Mouse (Mus musculus) CD4-positive, CD25-positive, alpha-beta regulatory T cell, adult 2 months (primary cell): ENCODE results near the gene Cdh18.

Experiments used
- DNase-seq: peaks from one replicate; pipeline ENCODE4 v3.0.0-alpha.2; 2012; ENCODE audit warnings: low read depth, low spot score

Cdh18 gene

DNA sequence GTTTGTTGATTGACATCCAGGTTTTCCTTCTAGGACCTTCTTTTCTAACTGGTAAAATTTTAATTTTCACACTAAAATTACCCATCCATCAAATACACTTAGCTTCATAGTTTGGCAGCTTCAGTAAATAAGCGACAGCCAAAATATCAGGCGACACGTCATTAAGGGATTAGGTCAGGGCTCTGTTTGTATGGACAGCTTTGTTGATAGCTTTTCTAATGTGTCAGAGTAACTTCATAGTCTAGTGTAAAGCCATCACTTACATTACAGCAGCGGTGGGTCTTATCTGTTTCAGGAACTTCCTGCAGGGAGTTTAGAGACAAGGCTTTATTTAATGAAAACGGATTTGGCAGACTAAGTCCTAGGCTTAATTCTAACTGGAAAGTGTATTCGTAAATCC lies 904.5 kb downstream of the Cdh18 start:
- DNase-seq, result no peak

DNA sequence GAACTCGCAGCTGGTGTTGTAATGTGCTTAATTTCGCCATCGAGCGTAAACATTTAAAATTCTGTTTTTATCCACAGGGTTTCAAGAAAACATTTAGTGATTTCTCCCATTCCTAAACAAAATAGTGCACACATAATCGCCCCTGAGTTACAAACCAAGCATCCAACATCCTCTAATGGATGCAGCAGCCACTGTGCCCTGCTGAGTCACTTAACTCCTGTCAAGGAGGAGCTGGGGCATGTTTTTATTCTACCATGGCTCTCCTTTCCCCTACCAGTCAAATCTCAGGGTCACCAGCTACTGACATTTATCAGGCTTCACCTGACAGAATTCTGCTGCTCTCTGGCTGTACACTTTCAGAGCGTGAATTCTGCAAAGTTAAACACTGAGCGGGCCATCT lies 906.5 kb downstream of the Cdh18 start:
- no peak for DNase-seq

DNA sequence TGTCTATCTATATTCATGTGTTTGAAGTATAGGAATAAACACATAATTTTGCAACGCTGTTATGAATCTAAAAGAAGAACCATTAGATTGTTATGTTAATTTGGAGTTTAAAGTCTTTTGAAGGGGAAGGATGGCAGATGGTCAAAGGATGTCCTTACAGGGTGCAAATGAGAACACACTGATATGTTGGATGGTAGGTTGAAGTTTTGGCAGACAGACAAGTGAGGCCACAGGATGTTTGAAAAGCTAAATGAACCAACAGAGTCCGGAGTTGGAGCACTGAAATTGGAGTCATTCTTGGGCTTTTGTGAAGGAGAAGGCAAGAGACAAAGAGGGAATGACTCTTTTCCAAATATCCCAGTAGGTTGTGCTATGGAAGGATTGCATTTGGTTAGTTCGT lies 908.6 kb downstream of the Cdh18 start:
- DNase-seq, result no peak

DNA sequence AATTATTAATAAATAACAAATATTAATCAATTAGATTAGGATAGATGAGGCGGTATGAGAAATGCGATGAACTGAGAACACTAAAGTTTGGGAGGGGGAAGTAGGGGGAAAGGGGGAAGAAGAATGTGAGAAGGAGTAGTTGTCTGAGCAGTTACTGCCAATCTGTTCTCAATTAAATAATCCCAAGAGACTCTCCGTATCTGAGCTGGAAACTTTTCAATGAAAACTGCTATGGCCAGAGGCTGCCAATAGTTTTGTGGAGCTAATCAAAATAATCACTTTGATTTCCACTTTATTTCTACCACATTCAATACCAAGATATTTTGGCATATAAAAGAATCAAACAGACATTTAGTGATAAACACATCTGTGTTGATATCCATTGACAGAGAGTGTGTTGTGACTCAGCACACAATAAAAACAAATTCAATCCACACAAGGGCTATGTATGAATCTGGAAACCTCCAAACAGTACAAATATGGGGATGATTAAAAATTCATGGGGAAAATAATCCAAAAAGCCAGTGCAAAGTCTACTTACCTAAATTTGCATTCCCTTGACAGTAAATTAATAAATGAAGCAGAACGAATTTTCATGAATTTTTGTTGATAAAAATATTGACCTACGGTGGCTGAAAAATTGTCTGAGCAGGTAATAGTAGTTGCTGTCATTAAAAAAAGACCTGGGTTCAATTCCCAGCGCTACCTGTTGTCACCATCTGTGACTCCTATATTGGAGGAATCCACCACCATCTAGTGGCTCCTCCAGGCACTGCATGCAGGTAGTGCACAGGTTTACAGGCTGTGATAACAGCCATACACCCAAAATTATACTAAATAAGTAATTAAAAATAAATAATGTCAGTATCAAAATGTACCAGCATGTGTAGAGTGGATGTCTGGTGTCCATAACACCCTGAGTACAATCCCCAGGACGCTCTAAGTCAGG lies 922.0 kb downstream of the Cdh18 start:
- no peak for DNase-seq

- DNase-seq, result no peak
Observed at GRCm38 (mm10) chr15:23486306-23486705, 937.5 kb downstream of the Cdh18 start.

DNA sequence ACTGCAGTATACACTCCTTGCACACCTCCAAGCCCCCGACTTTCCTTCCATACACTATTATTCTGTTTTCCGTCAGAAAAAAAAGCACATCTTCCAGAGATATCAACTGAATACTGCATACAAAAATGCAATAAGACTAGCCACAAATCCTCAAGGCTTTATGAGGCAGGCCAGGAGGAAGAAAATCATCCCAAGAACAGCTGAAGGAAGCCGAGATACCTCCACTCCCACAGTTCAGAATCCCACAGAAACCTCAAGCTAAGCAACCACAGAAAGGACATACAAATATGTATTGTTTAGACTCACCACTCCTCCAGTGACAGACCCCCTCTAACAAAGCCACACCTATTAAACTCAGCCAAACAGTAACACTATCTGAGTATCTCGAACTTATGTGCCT lies 957.7 kb downstream of the Cdh18 start:
- DNase-seq, result no peak

DNA sequence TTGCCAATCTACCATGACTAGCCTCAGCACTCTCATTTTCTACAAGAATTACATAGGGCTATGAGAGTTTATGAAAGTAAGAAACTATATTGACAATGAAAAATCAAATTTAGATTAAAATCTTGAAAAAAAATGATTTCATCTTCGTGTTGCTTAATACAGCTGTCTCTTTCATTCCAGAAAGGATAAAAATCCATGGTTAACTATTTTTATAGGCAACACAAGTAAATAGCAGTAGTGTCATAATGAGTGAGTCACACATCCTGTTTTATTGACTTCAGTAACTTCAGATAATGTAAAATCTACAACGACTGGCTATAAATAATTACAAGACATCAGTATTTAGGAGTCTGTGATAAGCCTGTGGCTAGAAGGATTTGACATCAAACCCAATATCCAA lies 960.9 kb downstream of the Cdh18 start:
- no peak for DNase-seq

DNA sequence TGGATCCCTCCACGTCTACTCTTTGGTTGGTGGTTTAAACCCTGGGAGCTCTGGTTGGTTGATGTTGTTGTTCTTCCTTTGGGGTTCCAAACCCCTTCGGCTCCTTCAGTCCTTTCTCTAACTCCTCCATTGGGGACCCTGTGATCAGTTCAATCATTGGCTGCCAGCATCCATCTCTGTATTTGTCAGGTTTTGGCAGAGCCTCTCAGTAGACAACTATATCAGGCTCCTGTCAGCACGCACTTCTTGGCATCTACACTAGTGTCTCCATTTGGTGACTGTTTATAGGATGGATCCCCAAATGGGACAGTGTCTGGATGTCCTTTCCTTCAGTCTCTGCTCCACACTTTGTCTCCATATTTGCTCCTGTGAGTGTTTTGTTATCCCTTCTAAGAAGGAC lies 967.0 kb downstream of the Cdh18 start:
- no peak for DNase-seq

GRCm38 (mm10) chr15:23518079-23518478 lies 969.3 kb downstream of the Cdh18 start:
- no peak for DNase-seq
